Mouse (Mus musculus) cortical plate, adult 2 months (tissue): ENCODE results near the gene Dstyk. TPM values are rescaled to one million over a fixed set of nuclear protein-coding genes. Genes with fewer than 3 reads are reported as not detected.

Experiments used
- H3K27ac ChIP-seq: fragments of 200-500 bp; 2 replicates; pipeline ENCODE4 v1.5.1; 2012; ENCODE audit warnings: low read length, control low read depth, inconsistent platforms; ENCODE audit not compliant: insufficient read depth
- H3K4me1 ChIP-seq: fragments of 200-500 bp; 2 replicates; pipeline ENCODE4 v1.6.1; 2011; ENCODE audit warnings: low read length; ENCODE audit not compliant: control insufficient read depth, insufficient read depth
- H3K4me3 ChIP-seq: fragments of 200-500 bp; 2 replicates; pipeline ENCODE4 v1.5.1; 2011; ENCODE audit warnings: mild to moderate bottlenecking, low read length, control low read depth; ENCODE audit not compliant: insufficient read depth
- CTCF ChIP-seq: fragments of 200-500 bp; IDR thresholded peaks from 2 replicates; pipeline ENCODE4 v1.5.1; 2011; ENCODE audit warnings: mild to moderate bottlenecking, control low read depth, low read length; ENCODE audit not compliant: insufficient read depth; ENCODE audit errors: extremely low read depth
- POLR2A ChIP-seq: fragments of 200-500 bp; IDR thresholded peaks from 2 replicates; pipeline ENCODE4 v1.6.1; 2011; ENCODE audit warnings: mild to moderate bottlenecking, low read length, control low read depth; ENCODE audit not compliant: insufficient read depth; ENCODE audit errors: extremely low read depth
- polyA plus RNA-seq: library from polyadenylated mRNA; depleted of rRNA; stranded (reverse); fragments of >200 nt; gene quantifications from 2 replicates; pipeline ENCODE4 v1.2.3, GENCODE M21; 2012; rRNA removed

Gene Dstyk
- polyA plus RNA-seq, 1 experiment, result 24.0 TPM

- Histone ChIP-seq H3K27ac (no peak overlapping the region), H3K4me1 (peaks cover 3% of the 10 kb centered on the region; the same call in 1 of the 2 replicates), H3K4me3 (no peak overlapping the region)
- no peak for TF ChIP-seq POLR2A
- no peak for TF ChIP-seq CTCF
Observed at GRCm38 (mm10) chr1:132500535-132500934, 83.2 kb downstream of the Dstyk start.

DNA sequence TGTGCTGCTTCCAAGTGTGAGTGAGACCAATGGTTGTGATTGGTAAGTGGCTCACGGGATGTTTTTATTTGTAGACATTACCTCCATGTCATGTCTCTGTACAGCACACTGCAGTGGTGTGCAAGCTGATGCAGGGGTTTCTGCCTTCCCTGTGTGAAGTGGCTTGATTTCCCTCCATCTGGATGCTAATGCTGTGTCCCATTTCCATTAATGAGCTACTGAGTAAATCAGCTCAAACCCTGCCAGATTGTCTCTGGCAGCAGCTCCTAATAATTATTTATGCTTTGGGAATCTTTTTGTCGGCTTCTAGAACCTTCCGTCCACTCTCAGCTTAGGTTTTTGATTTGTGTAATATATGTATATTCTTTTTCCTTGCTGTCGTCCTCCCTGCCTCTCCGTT, 87.8 kb downstream of the Dstyk start:
- Histone ChIP-seq H3K4me3 (no peak overlapping the region), H3K27ac (peak overlapping the region; percentile 67; the same call in 1 of the 2 replicates), H3K4me1 (peaks cover 3% of the 10 kb centered on the region; the same call in 1 of the 2 replicates)
- TF ChIP-seq POLR2A (no peak), CTCF (no peak)

- peaks cover 2% of the 10 kb centered on the region; the same call in 1 of the 2 replicates for H3K4me1 ChIP-seq
- no peak within 1 kb of the TSS for H3K4me3 ChIP-seq
- peak; percentile 74 for TF ChIP-seq POLR2A
- TF ChIP-seq CTCF, result no peak
- peak within 1 kb of the TSS; percentile 67 for H3K27ac ChIP-seq
Observed at GRCm38 (mm10) chr1:132506058-132506457, 88.7 kb downstream of the Dstyk start, which contains the start of gene Tmem81. Gene Tmem81, plus strand, starts transcription at chr1:132506230.

DNA sequence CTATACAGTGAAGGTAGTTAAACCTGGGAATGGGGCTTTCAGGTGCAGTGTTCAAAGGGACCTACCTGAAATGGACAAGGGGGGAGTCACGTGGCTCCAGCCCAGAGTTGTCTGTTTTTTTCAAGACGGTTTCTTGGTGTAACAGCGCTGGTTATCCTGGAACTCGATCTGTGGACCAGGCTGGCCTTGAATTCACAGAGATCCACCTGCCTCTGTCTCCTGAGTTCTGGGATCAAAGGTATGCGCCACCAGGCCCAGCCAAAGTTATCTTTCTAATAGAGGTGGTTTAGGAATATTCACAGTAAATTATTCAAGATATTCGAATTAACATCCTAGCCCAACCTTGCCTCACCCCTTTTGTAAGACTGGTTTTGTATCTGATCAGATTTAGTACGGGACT, 89.3 kb downstream of the Dstyk start:
- peaks cover 2% of the 10 kb centered on the region; the same call in 1 of the 2 replicates for H3K4me1 ChIP-seq
- TF ChIP-seq POLR2A (no peak), CTCF (no peak)
- H3K27ac ChIP-seq, result peak overlapping the region; percentile 58
- H3K4me3 ChIP-seq, result no peak overlapping the region

DNA sequence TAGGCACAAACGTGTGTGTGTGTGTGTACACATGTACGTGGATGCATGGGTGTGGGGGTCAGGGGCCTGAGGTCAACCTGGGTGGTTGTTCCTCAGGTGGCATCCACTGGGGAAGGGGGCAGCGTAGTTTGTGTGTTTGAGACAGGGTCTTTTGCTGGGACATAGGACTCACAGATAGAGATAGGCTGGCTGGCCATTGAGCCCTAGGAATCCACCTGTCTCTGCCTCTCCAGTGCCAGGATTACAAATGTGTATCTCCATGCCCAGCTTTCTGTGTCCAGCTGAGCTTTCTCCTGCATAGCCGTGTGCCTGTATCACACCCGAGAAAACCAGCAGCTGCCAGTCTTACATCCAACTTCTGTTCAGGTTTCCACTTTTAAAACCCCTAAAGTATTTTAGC, 92.4 kb downstream of the Dstyk start:
- TF ChIP-seq CTCF (no peak), POLR2A (no peak)
- no peak overlapping the region for H3K27ac ChIP-seq
- H3K4me3 ChIP-seq, result no peak overlapping the region
- H3K4me1 ChIP-seq, result peaks cover 2% of the 10 kb centered on the region; the same call in 1 of the 2 replicates

GRCm38 (mm10) chr1:132511521-132511920, 94.2 kb downstream of the Dstyk start:
- H3K4me3 ChIP-seq, result no peak overlapping the region
- H3K27ac ChIP-seq, result no peak overlapping the region
- TF ChIP-seq CTCF, result no peak
- H3K4me1 ChIP-seq, result no peaks in the 10 kb centered on the region; the same call in 1 of the 2 replicates

DNA sequence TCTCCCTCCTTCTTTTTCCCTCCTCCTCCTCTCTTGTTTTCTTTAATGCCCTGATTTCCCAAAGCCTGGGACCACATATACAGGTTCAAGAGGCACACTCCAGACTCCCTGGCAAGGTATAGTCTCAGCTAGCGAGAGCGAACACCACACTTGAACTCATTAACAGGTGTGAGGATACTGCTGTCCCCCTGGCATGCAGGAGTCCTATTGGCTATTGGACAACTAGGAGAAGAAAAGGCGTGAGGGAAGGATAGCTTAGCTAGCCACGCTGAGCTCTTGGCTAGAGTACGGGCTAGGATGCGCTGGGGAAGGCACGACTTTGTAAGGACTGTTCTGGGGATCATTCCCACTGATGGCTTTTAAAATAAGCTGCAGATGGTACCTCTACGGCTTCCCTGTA, 94.8 kb downstream of the Dstyk start:
- no peak for TF ChIP-seq CTCF
- TF ChIP-seq POLR2A, result no peak
- H3K4me3 ChIP-seq, result no peak overlapping the region
- no peaks in the 10 kb centered on the region; the same call in 1 of the 2 replicates for H3K4me1 ChIP-seq
- H3K27ac ChIP-seq, result no peak overlapping the region

DNA sequence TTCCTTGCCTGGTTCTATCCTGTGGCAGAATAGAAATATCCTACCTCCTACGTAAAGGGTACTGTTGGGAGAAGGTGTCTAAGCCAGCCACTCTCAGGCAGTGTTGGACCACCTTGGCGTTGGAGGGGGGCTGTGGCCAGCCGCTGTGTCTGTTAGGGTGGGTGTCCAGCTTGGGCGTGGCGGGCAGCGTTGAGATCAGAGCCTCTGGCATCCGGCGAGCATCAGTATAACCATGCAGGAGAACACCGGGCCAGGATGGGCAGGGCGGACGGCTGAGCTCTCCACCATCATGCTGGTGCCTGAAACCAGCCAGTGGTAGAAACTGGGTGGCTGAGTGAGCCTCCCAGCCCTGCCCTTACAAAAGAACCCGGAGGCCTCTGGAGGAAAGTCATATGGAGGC, 98.0 kb downstream of the Dstyk start:
- Histone ChIP-seq H3K4me3 (no peak overlapping the region), H3K4me1 (no peaks in the 10 kb centered on the region; the same call in 1 of the 2 replicates), H3K27ac (no peak overlapping the region)
- TF ChIP-seq CTCF, result no peak
- no peak for TF ChIP-seq POLR2A

Other genes starting within 250 kb of the Dstyk start
- gene Lemd1, start 226.1 kb upstream of the Dstyk start, polyA plus RNA-seq, result 7.5 and 10.7 TPM in 2 replicates
- gene AC124108.1, start 226.1 kb upstream of the Dstyk start, polyA plus RNA-seq, result 6.2 and 7.7 TPM in 2 replicates
- not detected in 2 replicates for gene Gm10188, start 187.8 kb upstream of the Dstyk start, polyA plus RNA-seq
- gene Klhdc8a, start 118.9 kb upstream of the Dstyk start, polyA plus RNA-seq, result 8.7 and 9.4 TPM in 2 replicates
- 1.1 TPM in 2 replicates for gene Nuak2, start 101.4 kb upstream of the Dstyk start, polyA plus RNA-seq
- 124 and 135 TPM in 2 replicates for gene Tmcc2, start 26.3 kb upstream of the Dstyk start, polyA plus RNA-seq
- gene Rbbp5, start 59.8 kb downstream of the Dstyk start, polyA plus RNA-seq, result 53.8 and 54.1 TPM in 2 replicates
- gene Tmem81, start 88.7 kb downstream of the Dstyk start, polyA plus RNA-seq, result 5.4 and 5.8 TPM in 2 replicates
- 51.9 and 55.8 TPM in 2 replicates for gene Cntn2, start 125.7 kb downstream of the Dstyk start, polyA plus RNA-seq